Mouse (Mus musculus): ENCODE measurements around the gene Basp1. TPM values are rescaled to one million over a fixed set of nuclear protein-coding genes. Genes with fewer than 3 reads are reported as not detected.

Gene Basp1
- polyA plus RNA-seq, 1 experiment from 2014 or later: 2.2 TPM

GRCm38 (mm10) chr15:25321636-25322035 lies 91.9 kb downstream of the Basp1 start:
- no peak overlapping the region for H3K27ac ChIP-seq
- H3K9me3 ChIP-seq (replicated peaks): no peaks in the 10 kb centered on the region
- H3K4me1 ChIP-seq (replicated peaks): no peaks in the 10 kb centered on the region
- 54% methylated on average over 4 of the region's 4 CpGs for WGBS (ENCODE audit: insufficient replicate concordance)
- H3K9ac ChIP-seq: no peak overlapping the region
- no peaks in the 10 kb centered on the region for H3K27me3 ChIP-seq
- DNase-seq: no peak
- no peak overlapping the region for H3K4me3 ChIP-seq (replicated peaks)
- no peak for ATAC-seq (ENCODE audit: low read depth)
- H3K36me3 ChIP-seq: no peaks in the 10 kb centered on the region
- H3K4me2 ChIP-seq: no peak overlapping the region

DNA sequence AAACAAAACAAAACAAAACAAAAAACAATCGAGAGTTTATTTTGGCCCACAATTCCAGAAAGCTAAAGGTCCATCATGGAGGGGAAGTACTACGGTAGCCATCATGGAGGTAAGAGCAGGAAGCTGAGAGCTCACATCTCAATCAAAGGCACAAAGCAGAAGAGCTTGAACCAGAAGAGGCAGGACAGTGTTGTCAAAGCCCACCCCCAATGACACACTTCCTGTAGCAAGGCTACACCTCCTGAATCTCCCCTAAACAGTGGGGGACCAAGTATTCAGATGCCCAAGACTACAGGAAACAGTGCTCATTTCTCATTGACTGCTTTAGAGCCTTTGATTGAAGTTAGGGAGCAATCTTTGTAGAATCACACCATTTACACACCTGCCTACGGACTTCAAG lies 99.1 kb downstream of the Basp1 start:
- Histone ChIP-seq H3K36me3 (no peaks in the 10 kb centered on the region), H3K4me1 (replicated peaks) (no peaks in the 10 kb centered on the region), H3K4me3 (replicated peaks) (no peak overlapping the region), H3K27ac (no peak overlapping the region), H3K27me3 (no peaks in the 10 kb centered on the region), H3K9me3 (replicated peaks) (no peaks in the 10 kb centered on the region), H3K9ac (no peak overlapping the region), H3K4me2 (no peak overlapping the region)
- DNase-seq (no peak), ATAC-seq (ENCODE audit: low read depth) (no peak)
- WGBS (ENCODE audit: insufficient replicate concordance): 68% methylated on average over 3 of the region's 3 CpGs

Other genes with a start within 250 kb of the Basp1 start
- 3.8 and 4.1 TPM in 2 replicates for gene Myo10, start 208.8 kb upstream of the Basp1 start, polyA plus RNA-seq (2015; fragmentation: Nextera tagmentation; extraction: Ambion mirVana)